Mouse (Mus musculus): Measurements from ENCODE around the gene Olfr1449. TPM values are rescaled to one million over a fixed set of nuclear protein-coding genes. Genes with fewer than 3 reads are reported as not detected.
"Not testable (repeated sequence)": the region's sequence is repeated elsewhere in the genome, so short reads cannot be mapped to it uniquely, and the experiment has no call there.

Olfr1449 gene
- total RNA-seq (2021) = not detected
- long read RNA-seq, experiment 1 = 0 reads
- long read RNA-seq, experiment 2 = 0 reads

DNA sequence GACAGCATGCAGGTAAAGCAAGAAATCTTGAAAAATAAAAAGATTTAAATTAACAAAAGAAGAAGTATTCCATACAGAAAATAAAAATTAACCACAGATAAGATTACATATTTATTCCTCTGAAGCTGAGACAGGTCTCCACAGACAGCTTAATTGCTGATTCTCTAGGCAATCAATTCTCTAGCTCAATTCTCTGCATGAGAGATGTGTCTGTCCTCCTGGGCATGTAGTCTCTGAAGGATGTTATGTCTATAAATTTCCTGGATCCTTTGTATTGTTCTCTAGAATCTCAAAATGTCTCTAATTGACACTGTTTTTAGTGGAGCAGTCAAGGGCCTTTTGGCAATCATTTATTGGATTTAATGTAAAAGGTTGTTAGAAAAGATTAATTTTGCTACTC is at the start of gene Olfr1449:
Gene Olfr1449, plus strand, starts transcription at position 301 of the 400 bp plus-strand sequence.
- H3K4me3 ChIP-seq = no peak within 1 kb of the TSS
- intact Hi-C loops (cut with DNase I) = no loop called here
- no peak within 1 kb of the TSS for H3K27ac ChIP-seq
- no peak for DNase-seq (ENCODE audit: extremely low spot score in 1 of 2, low spot score in 2 of 2)
- no peak for TF ChIP-seq CTCF (IDR thresholded peaks at IDR 0.05)

DNA sequence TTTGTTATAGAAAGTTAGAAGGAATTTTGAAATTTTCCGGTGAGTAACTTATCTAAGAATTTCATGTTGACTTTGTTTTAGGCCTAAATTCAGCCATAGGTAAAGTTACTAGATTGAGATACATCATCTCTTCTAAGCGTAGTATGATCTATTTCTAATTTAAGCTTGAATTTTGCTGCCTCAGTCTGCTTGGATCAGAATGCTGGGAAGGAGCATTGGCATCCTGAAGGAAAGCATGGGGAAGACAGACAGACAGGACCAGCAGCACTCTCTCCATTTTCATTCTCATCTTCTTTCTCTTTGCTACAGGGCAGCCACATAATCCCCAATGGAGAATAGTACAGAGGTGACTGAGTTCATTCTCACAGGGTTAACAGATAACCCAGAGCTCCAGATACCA is 47.1 kb upstream of the Olfr1449 start, which contains the start of gene Olfr1445:
Gene Olfr1445, plus strand, starts transcription at position 301 of the 400 bp plus-strand sequence.
- TF ChIP-seq CTCF (IDR thresholded peaks at IDR 0.05) = no peak
- DNase-seq (ENCODE audit: extremely low spot score in 1 of 2, low spot score in 2 of 2) = no peak
- H3K4me3 ChIP-seq = no peak within 1 kb of the TSS
- H3K27ac ChIP-seq = no peak within 1 kb of the TSS
- intact Hi-C loops (cut with DNase I) = no loop called here

DNA sequence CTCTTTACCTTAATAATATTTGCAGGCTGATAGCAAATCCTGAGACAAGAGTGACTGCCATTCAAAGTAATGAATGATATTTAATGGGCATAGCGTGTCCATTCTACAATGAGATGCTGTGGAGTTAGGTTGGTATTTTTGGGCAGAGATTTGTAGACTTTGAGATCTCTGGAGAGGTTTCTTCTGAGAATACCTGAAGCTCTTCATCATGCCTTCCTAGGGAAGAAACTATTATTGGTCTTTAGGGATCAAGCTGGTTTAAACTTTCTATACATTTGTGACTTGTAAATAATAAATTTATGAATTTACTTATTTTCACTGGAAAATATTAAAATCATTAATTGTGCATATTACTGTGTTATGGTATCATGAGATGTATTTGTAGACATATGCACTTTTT is 37.2 kb upstream of the Olfr1449 start, which contains the start of gene Olfr1446:
Gene Olfr1446, minus strand, starts transcription at position 101 of the 400 bp plus-strand sequence.
- no peak for TF ChIP-seq CTCF (IDR thresholded peaks at IDR 0.05)
- intact Hi-C loops (cut with DNase I) = no loop called here
- no peak within 1 kb of the TSS for H3K27ac ChIP-seq
- DNase-seq (ENCODE audit: extremely low spot score in 1 of 2, low spot score in 2 of 2) = no peak
- H3K4me3 ChIP-seq = no peak within 1 kb of the TSS

DNA sequence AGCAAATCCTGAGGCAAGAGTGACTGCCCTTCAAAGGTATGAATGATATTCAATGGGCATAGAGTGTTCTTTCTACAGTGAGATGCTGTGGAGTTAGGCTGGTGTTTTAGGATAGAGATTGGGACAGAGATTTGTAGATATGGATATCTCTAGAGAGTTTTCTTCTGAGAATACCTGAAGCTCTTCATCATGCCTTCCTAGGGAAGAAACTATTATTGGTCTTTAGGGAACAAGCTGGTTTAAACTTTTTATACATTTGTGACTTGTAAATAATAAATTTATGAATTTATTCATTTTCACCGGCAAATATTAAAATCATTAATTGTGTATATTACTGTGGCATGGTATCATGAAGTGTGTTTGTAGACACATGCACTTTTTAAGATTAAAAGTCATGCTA is 27.0 kb upstream of the Olfr1449 start, which contains the start of gene Olfr1447:
Gene Olfr1447, minus strand, starts transcription at position 101 of the 400 bp plus-strand sequence.
- no peak for DNase-seq (ENCODE audit: extremely low spot score in 1 of 2, low spot score in 2 of 2)
- intact Hi-C loops (cut with DNase I) = no loop called here
- no peak for TF ChIP-seq CTCF (IDR thresholded peaks at IDR 0.05)
- no peak within 1 kb of the TSS for H3K27ac ChIP-seq
- H3K4me3 ChIP-seq = no peak within 1 kb of the TSS

DNA sequence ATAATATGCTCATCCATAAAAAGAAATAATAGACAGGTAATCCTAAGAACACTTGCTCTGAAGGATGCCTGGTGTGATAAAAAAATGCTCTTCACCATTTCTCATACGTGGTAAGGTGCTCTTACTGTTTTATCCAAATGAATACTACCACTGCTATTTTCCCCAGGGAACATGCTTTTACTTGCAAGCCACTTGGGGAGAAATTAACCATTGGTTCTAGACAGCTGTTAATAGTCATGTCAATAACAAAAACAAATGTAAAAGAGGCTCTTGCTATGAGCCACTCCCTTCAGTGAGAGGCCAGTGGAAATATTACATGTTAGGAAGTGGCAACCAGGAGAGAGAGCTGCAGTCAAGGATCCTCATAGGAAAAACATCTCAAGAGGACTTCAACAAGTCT is 6.3 kb upstream of the Olfr1449 start, which contains the start of gene Olfr1448:
Gene Olfr1448, minus strand, starts transcription at position 101 of the 400 bp plus-strand sequence.
- TF ChIP-seq CTCF (IDR thresholded peaks at IDR 0.05) = no peak
- intact Hi-C loops (cut with DNase I) = no loop called here

DNA sequence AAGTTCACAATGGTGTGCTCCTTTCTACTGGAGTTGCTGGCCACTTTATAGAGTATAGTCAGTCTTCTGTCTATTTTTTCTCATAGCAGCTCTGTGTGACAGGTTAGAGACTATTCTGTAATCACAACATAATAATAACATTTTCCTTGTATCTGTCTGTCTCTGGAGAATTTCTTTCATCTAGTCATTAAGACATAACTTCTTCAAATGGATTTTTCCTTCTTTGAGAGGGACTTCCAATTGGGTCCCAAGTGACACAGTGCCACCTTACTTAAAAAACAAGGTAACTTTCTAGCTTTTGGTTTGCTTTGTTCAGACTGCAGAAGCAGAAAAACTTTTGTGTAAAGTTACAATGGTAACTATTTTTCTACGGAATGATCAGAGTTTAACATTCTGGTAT is 19.3 kb downstream of the Olfr1449 start, which contains the start of gene Olfr1450:
Gene Olfr1450, plus strand, starts transcription at position 301 of the 400 bp plus-strand sequence.
- intact Hi-C loops (cut with DNase I) = no loop called here
- DNase-seq (ENCODE audit: extremely low spot score in 1 of 2, low spot score in 2 of 2) = no peak
- Histone ChIP-seq H3K4me3 (no peak within 1 kb of the TSS), H3K27ac (no peak within 1 kb of the TSS)
- no peak for TF ChIP-seq CTCF (IDR thresholded peaks at IDR 0.05)

More for the DNA sequence above, 6.3 kb upstream of the Olfr1449 start, which contains the start of gene Olfr1448:
- DNase-seq (ENCODE audit: extremely low spot score in 1 of 2, low spot score in 2 of 2) = no peak
- no peak within 1 kb of the TSS for H3K27ac ChIP-seq
- H3K4me3 ChIP-seq = no peak within 1 kb of the TSS

DNA sequence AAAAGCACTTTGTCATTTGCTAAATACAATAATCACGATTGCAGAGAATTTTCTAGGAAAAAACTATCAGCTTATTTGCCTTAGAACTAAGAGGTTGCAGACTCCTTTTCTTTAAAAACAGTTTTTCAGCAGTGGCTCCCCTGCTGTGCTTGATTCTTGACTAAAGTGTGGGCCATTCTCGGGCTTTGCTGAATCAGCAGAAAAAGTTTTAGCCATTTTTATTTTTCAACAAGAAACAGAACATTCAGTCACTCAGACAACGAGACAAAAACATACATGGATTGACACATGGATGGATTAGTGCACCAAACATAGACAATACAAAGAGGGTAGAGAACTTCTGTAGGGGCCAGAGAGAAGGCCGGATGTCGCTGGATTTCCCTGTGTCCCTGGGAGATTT is 39.4 kb downstream of the Olfr1449 start:
- intact Hi-C loops (cut with DNase I); DNase-seq (ENCODE audit: extremely low spot score in 1 of 2, low spot score in 2 of 2); H3K27ac ChIP-seq; H3K4me3 ChIP-seq: not testable (repeated sequence)

Other genes with a start within 250 kb of the Olfr1449 start
- gene Keg1, start 235.1 kb upstream of the Olfr1449 start, total RNA-seq (2021) = not detected
- 1 to 10 TPM; 2.3 to 4.0 TPM for gene Cntf, start 165.2 kb upstream of the Olfr1449 start, total RNA-seq (2021)
- 10 to 100 TPM; 89.2 to 97.0 TPM for gene Zfp91, start 134.7 kb upstream of the Olfr1449 start, total RNA-seq (2021)
- 1 to 10 TPM; 1.4 to 1.5 TPM for gene Lpxn, start 134.6 kb upstream of the Olfr1449 start, total RNA-seq (2021)
- gene Gm5244, start 84.2 kb upstream of the Olfr1449 start, total RNA-seq (2021) = not detected
- not detected for gene Olfr1444, start 73.6 kb upstream of the Olfr1449 start, total RNA-seq (2021)
- not detected for gene Olfr1445, start 47.0 kb upstream of the Olfr1449 start, total RNA-seq (2021)
- gene Olfr1446, start 37.3 kb upstream of the Olfr1449 start, total RNA-seq (2021) = not detected
- gene Olfr1447, start 27.1 kb upstream of the Olfr1449 start, total RNA-seq (2021) = not detected
- not detected for gene Olfr1448, start 6.4 kb upstream of the Olfr1449 start, total RNA-seq (2021)
- not detected for gene Olfr1450, start 19.4 kb downstream of the Olfr1449 start, total RNA-seq (2021)
- gene Olfr1451, start 64.2 kb downstream of the Olfr1449 start, total RNA-seq (2021) = not detected
- not detected for gene Olfr1453, start 97.5 kb downstream of the Olfr1449 start, total RNA-seq (2021)
- not detected for gene Olfr1454, start 129.8 kb downstream of the Olfr1449 start, total RNA-seq (2021)
- gene Olfr1457, start 167.1 kb downstream of the Olfr1449 start, total RNA-seq (2021) = not detected
- gene Olfr1458, start 175.9 kb downstream of the Olfr1449 start, total RNA-seq (2021) = not detected
- gene Olfr1459, start 218.7 kb downstream of the Olfr1449 start, total RNA-seq (2021) = under 1 TPM; 0.16 to 0.19 TPM
- not detected for gene Olfr1461, start 232.2 kb downstream of the Olfr1449 start, total RNA-seq (2021)